Mouse (Mus musculus) kidney, embryonic 14.5 days (tissue): ENCODE data around the gene Slc15a4. TPM values are rescaled to one million over a fixed set of nuclear protein-coding genes. Genes with fewer than 3 reads are reported as not detected.

Source experiments
- ATAC-seq: fragments of 200-750 bp; cut with Nextera tagmentation; 2 replicates; pipeline ENCODE4 v1.8.0; 2017; ENCODE audit warnings: moderate number of reproducible peaks, mild to moderate bottlenecking, moderate TSS enrichment, moderate library complexity; ENCODE audit not compliant: low FRiP score, low TSS enrichment
- H3K27ac ChIP-seq: fragments of 300-500 bp; sonication (generic); 2 replicates; pipeline ENCODE4 v1.5.1; 2014; ENCODE audit warnings: low read depth, mild to moderate bottlenecking, low read length, moderate library complexity, mixed read lengths
- H3K27me3 ChIP-seq: fragments of 300-500 bp; sonication (generic); 2 replicates; pipeline ENCODE4 v1.6.1; 2014; ENCODE audit warnings: mild to moderate bottlenecking, low read length; ENCODE audit not compliant: control insufficient read depth, insufficient read depth
- H3K36me3 ChIP-seq: fragments of 300-500 bp; sonication (generic); 2 replicates; pipeline ENCODE4 v1.6.1; 2014; ENCODE audit warnings: low read length, mixed read lengths; ENCODE audit not compliant: control insufficient read depth, insufficient read depth
- H3K4me1 ChIP-seq: fragments of 300-500 bp; sonication (generic); 2 replicates; pipeline ENCODE4 v1.6.1; 2014; ENCODE audit warnings: low read length, mixed read lengths; ENCODE audit not compliant: control insufficient read depth, insufficient read depth
- H3K4me2 ChIP-seq: fragments of 300-500 bp; sonication (generic); replicated peaks from 2 replicates; pipeline ENCODE4 v1.6.1; 2014; ENCODE audit warnings: low read depth, mild to moderate bottlenecking, low read length
- H3K4me3 ChIP-seq: fragments of 300-500 bp; sonication (generic); 2 replicates; pipeline ENCODE4 v1.5.1; 2014; ENCODE audit warnings: mild to moderate bottlenecking, low read length
- H3K9ac ChIP-seq: fragments of 300-500 bp; sonication (generic); 2 replicates; pipeline ENCODE4 v1.6.1; 2014; ENCODE audit warnings: low read depth, mild to moderate bottlenecking, low read length, moderate library complexity
- H3K9me3 ChIP-seq: fragments of 300-500 bp; sonication (generic); 2 replicates; pipeline ENCODE4 v1.6.1; 2016; ENCODE audit warnings: low read length; ENCODE audit not compliant: control insufficient read depth
- WGBS: fragments of 180-500 bp; shearing (Covaris S2); extraction: QIAGEN DNeasy Blood & Tissue Kit; methylation state at CpG from one replicate; pipeline ENCODE4 v1.1.7; 2014; 5-methylcytosine and 5-hydroxymethylcytosine counted together
- polyA plus RNA-seq: library from polyadenylated mRNA; unstranded; fragments of >200 nt; fragmentation: Nextera tagmentation; extraction: Ambion mirVana; gene quantifications from 2 replicates; pipeline ENCODE4 v1.2.1, GENCODE M21; 2014

Slc15a4 gene
- polyA plus RNA-seq, 1 experiment from 2014 or later: 22.7 TPM

DNA sequence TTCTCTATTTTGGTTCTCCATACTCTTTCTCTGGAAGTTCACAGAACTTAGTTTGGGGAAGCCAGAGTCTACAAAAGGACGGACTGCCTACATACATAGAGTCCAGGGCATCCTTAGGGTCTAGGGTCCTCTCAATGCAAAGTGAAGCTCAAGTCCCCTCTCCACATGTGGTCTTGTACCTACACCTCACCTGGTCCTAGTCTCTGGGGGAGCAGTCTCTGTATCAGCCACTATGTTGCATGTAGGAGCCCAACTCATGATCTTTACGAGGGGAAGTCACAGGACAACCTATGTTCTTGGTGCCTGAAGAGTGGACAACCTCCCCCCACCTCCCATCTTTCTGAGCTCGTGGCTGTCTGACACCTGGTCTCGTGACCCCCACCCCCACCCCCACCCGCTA is 1.0 kb downstream of the Slc15a4 start:
- no peaks in the 10 kb centered on the region for H3K9me3 ChIP-seq
- peak overlapping the region; percentile 88 for H3K4me2 ChIP-seq
- peak overlapping the region; percentile 60; the same call in 1 of the 2 replicates for H3K9ac ChIP-seq
- WGBS: 12% methylated on average over 5 of the region's 5 CpGs
- H3K4me3 ChIP-seq: peak overlapping the region; percentile 52
- no peak for ATAC-seq
- no peaks in the 10 kb centered on the region for H3K4me1 ChIP-seq
- no peak overlapping the region for H3K27ac ChIP-seq
- no peaks in the 10 kb centered on the region for H3K36me3 ChIP-seq
- peaks cover 16% of the 10 kb centered on the region for H3K27me3 ChIP-seq

- WGBS: 88% methylated on average over 12 of the region's 12 CpGs
- Histone ChIP-seq H3K27me3 (peaks cover 13% of the 10 kb centered on the region), H3K4me1 (no peaks in the 10 kb centered on the region), H3K9ac (no peak overlapping the region), H3K9me3 (no peaks in the 10 kb centered on the region), H3K4me2 (no peak overlapping the region), H3K27ac (no peak overlapping the region), H3K4me3 (no peak overlapping the region), H3K36me3 (no peaks in the 10 kb centered on the region)
- ATAC-seq: no peak
These were observed 5.5 kb downstream of the Slc15a4 start for GRCm38 (mm10) chr5:127627242-127627641.

DNA sequence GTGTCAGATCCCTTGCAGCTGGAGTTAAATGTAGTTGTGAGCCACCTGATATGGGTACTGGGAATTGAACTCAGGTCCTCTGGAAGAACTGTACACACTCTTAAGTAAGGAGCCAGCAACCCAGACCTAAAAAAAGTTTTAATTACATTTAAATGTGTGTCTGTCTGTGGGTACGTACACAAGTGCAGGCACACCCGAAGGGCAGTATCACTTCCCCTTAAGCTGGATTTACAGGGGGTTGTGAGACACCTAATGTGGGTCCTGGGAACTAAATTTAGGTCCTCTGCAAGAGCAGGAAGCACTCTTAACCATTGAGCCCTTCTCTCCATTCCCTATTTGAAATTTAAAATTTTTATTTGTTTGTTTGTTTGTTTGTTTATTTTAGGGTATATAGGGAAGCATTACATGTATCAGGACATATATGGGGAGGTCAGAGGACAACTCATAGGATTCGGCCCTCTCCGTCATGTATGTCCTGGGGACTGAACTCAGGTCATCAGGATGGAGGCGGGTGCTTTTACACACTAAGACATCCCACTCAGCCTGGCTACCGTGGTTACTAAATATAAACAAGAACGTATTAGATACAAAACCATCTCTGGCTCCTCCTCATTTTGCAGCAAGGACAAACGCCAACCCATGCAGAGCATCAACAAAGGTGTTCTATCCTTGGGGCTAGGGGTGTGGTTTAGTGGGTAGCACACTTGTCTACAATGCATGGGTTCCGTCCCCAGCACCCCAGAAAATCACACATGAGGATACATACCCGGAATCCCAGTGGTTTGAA is 8.1 kb downstream of the Slc15a4 start:
- Histone ChIP-seq H3K9ac (no peak overlapping the region), H3K27me3 (no peaks in the 10 kb centered on the region), H3K27ac (no peak overlapping the region), H3K4me1 (no peaks in the 10 kb centered on the region), H3K4me2 (no peak overlapping the region), H3K4me3 (no peak overlapping the region), H3K9me3 (no peaks in the 10 kb centered on the region), H3K36me3 (no peaks in the 10 kb centered on the region)
- ATAC-seq: no peak
- 84% methylated on average over 10 of the region's 10 CpGs for WGBS

DNA sequence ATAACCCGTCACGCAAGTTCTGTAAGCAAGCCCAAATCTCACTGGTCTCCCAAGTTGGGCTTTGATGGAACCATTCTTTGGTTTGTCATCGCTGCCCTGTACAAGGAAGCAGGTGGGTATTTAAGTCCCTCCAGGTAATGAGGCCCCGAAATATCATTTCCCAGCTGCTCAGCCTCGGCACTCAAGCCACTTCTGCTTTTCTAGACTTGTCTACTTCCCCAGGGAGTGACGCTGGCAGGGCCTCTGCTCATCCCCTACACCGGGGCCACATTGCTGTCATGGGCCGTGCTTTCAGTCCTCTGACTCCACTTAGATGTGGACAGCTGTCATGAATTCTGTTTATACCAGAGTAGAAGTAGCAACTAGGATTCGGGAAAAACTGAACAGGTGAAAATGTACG is 11.6 kb downstream of the Slc15a4 start:
- WGBS: 81% methylated on average over 10 of the region's 10 CpGs
- Histone ChIP-seq H3K36me3 (no peaks in the 10 kb centered on the region), H3K27me3 (no peaks in the 10 kb centered on the region), H3K4me2 (no peak overlapping the region), H3K4me1 (peaks cover 2% of the 10 kb centered on the region), H3K4me3 (no peak overlapping the region), H3K27ac (no peak overlapping the region), H3K9ac (no peak overlapping the region), H3K9me3 (no peaks in the 10 kb centered on the region)
- ATAC-seq: no peak

DNA sequence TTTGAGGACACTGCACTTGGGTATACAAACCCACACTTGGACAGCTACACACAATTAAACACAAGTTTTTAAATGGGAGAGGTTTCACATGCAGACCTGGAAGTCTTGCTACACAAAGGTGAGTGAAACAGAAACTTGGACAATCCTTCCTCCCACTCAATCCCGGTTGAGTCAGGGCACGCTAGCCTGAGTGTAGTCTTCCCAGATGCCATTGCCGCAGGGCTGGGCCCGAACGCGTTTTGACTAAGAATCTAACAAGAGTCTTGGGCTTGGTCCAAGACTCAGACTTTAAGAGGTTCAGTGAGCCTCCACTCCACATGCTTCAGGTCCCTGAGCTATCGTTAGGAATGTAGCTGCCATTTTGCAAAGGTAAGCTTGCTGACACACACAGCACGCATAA is 12.3 kb downstream of the Slc15a4 start:
- Histone ChIP-seq H3K4me3 (no peak overlapping the region), H3K4me2 (no peak overlapping the region), H3K9ac (no peak overlapping the region), H3K27me3 (no peaks in the 10 kb centered on the region), H3K27ac (no peak overlapping the region), H3K9me3 (no peaks in the 10 kb centered on the region), H3K36me3 (no peaks in the 10 kb centered on the region), H3K4me1 (peaks cover 9% of the 10 kb centered on the region)
- WGBS: 80% methylated on average over 8 of the region's 8 CpGs
- no peak for ATAC-seq

- Histone ChIP-seq H3K9ac (no peak overlapping the region), H3K27me3 (no peaks in the 10 kb centered on the region), H3K36me3 (no peaks in the 10 kb centered on the region), H3K4me2 (no peak overlapping the region), H3K4me3 (no peak overlapping the region), H3K4me1 (peaks cover 14% of the 10 kb centered on the region), H3K27ac (no peak overlapping the region), H3K9me3 (no peaks in the 10 kb centered on the region)
- 75% methylated on average over 3 of the region's 3 CpGs for WGBS
- no peak for ATAC-seq
These were observed 13.9 kb downstream of the Slc15a4 start for GRCm38 (mm10) chr5:127618834-127619233.

- Histone ChIP-seq H3K27me3 (no peaks in the 10 kb centered on the region), H3K4me1 (peaks cover 14% of the 10 kb centered on the region), H3K27ac (peak overlapping the region; percentile 68), H3K4me3 (peak overlapping the region; percentile 90), H3K36me3 (no peaks in the 10 kb centered on the region), H3K4me2 (peak overlapping the region; percentile 96), H3K9me3 (no peaks in the 10 kb centered on the region), H3K9ac (peak overlapping the region; percentile 98)
- peak; percentile 95 for ATAC-seq
- under 1% methylated on average over 87 of the region's 91 CpGs for WGBS
These were observed 15.6 kb downstream of the Slc15a4 start for GRCm38 (mm10) chr5:127616884-127617635.

DNA sequence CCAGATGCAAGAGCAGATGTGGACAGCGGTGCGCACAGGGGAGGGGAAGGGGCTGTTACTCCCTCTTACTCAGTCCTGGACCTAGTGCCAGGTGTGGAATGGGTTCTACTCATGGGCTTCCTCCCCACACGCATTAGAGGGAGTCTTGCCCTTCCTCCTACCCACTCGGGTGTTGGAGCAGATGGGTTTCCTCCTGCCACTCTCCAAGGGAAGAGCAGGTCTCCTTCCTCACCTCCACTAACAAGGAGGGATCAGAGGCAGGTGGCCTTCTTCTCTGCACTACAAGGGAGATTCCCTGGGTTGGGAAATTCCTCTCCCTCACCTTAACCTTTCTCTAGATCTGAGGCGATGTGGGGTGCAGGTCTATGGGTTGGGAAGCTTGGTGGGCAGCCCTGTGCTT is 16.5 kb downstream of the Slc15a4 start:
- no peak for ATAC-seq
- WGBS: 20% methylated on average over 5 of the region's 5 CpGs

DNA sequence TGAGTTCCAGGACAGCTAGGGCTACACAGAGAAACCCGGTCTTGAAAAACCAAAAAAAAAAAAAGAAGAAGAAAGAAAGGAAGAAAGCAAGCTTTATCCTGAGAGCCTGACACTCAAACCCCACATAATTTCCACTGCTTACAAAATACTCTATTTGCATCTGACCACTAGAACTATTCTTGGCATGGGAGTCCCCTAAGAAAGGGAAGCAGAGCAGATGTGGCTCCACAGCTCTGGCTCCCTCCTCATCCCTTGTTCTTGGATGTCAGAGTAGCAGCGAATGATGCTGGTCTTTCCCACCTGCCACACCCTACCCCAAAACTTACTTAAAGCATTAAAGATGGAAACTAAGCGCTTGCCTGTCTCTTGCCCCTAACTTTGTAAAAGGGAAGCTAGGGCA is 17.2 kb downstream of the Slc15a4 start:
- ATAC-seq: no peak
- no peaks in the 10 kb centered on the region for H3K27me3 ChIP-seq
- H3K4me1 ChIP-seq: peaks cover 14% of the 10 kb centered on the region
- H3K4me2 ChIP-seq: peak overlapping the region; percentile 96
- peak overlapping the region; percentile 98; the same call in 1 of the 2 replicates for H3K9ac ChIP-seq
- 76% methylated on average over 3 of the region's 3 CpGs for WGBS
- peak overlapping the region; percentile 90; the same call in 1 of the 2 replicates for H3K4me3 ChIP-seq
- no peak overlapping the region for H3K27ac ChIP-seq
- H3K36me3 ChIP-seq: no peaks in the 10 kb centered on the region
- H3K9me3 ChIP-seq: no peaks in the 10 kb centered on the region

More for the DNA sequence above, 16.5 kb downstream of the Slc15a4 start:
- no peak overlapping the region for H3K27ac ChIP-seq
- H3K4me1 ChIP-seq: peaks cover 14% of the 10 kb centered on the region
- H3K9me3 ChIP-seq: no peaks in the 10 kb centered on the region
- H3K4me3 ChIP-seq: peak overlapping the region; percentile 90
- peak overlapping the region; percentile 96 for H3K4me2 ChIP-seq
- H3K27me3 ChIP-seq: no peaks in the 10 kb centered on the region
- H3K36me3 ChIP-seq: no peaks in the 10 kb centered on the region
- H3K9ac ChIP-seq: peak overlapping the region; percentile 98
